Mouse (Mus musculus): ENCODE measurements around the gene Cradd. TPM values are rescaled to one million over a fixed set of nuclear protein-coding genes. Genes with fewer than 3 reads are reported as not detected.

Cradd gene
- total RNA-seq, 2 experiments from 2014 or later: 4.1 to 5.7 TPM

GRCm38 (mm10) chr10:95221914-95222313 is 102.0 kb downstream of the Cradd start:
- no peak for DNase-seq (ENCODE audit: low spot score in 2 of 2)
- intact Hi-C loops (cut with DNase I): loop anchor here (10.0 kb wide), 1 partner anchor 107 kb away; no protein-coding TSS in a partner anchor

GRCm38 (mm10) chr10:95220536-95220935 is 103.4 kb downstream of the Cradd start:
- no peak for DNase-seq (ENCODE audit: low spot score in 2 of 2)
- intact Hi-C loops (cut with DNase I): loop anchor here (10.0 kb wide), 1 partner anchor 106 kb away; no protein-coding TSS in a partner anchor

- DNase-seq (ENCODE audit: low spot score in 2 of 2): no peak
- intact Hi-C loops (cut with DNase I): no loop called here
Observed at GRCm38 (mm10) chr10:95218683-95219060, 105.3 kb downstream of the Cradd start.

- DNase-seq (ENCODE audit: low spot score in 2 of 2): no peak
- intact Hi-C loops (cut with DNase I): no loop called here
Observed at GRCm38 (mm10) chr10:95217956-95218682, 105.8 kb downstream of the Cradd start.

GRCm38 (mm10) chr10:95215324-95215723 is 108.6 kb downstream of the Cradd start:
- intact Hi-C loops (cut with DNase I): no loop called here
- DNase-seq (ENCODE audit: low spot score in 2 of 2): no peak

GRCm38 (mm10) chr10:95213820-95214219 is 110.1 kb downstream of the Cradd start:
- no peak for DNase-seq (ENCODE audit: low spot score in 2 of 2)

GRCm38 (mm10) chr10:95213311-95213710 is 110.6 kb downstream of the Cradd start:
- intact Hi-C loops (cut with DNase I): no loop called here
- no peak for DNase-seq (ENCODE audit: low spot score in 2 of 2)

More at GRCm38 (mm10) chr10:95213820-95214219, 110.1 kb downstream of the Cradd start:
- intact Hi-C loops (cut with DNase I): no loop called here

- intact Hi-C loops (cut with DNase I): no loop called here
- DNase-seq (ENCODE audit: low spot score in 2 of 2): no peak
Observed at GRCm38 (mm10) chr10:95211660-95212059, 112.3 kb downstream of the Cradd start.

- DNase-seq (ENCODE audit: low spot score in 2 of 2): no peak
Observed at GRCm38 (mm10) chr10:95210664-95211372, 113.1 kb downstream of the Cradd start.

GRCm38 (mm10) chr10:95210167-95210566 is 113.8 kb downstream of the Cradd start:
- DNase-seq (ENCODE audit: low spot score in 2 of 2): peak in 1 of 2 experiments; percentile 34
- intact Hi-C loops (cut with DNase I): no loop called here

More at GRCm38 (mm10) chr10:95210664-95211372, 113.1 kb downstream of the Cradd start:
- intact Hi-C loops (cut with DNase I): no loop called here

- no peak for DNase-seq (ENCODE audit: low spot score in 2 of 2)
- intact Hi-C loops (cut with DNase I): no loop called here
Observed at GRCm38 (mm10) chr10:95207423-95207822, 116.5 kb downstream of the Cradd start.

GRCm38 (mm10) chr10:95201514-95201913 is 122.4 kb downstream of the Cradd start:
- DNase-seq (ENCODE audit: low spot score in 2 of 2): no peak
- intact Hi-C loops (cut with DNase I): no loop called here

- intact Hi-C loops (cut with DNase I): no loop called here
- no peak for DNase-seq (ENCODE audit: low spot score in 2 of 2)
Observed at GRCm38 (mm10) chr10:95200323-95200722, 123.6 kb downstream of the Cradd start.

- intact Hi-C loops (cut with DNase I): no loop called here
- no peak for DNase-seq (ENCODE audit: low spot score in 2 of 2)
Observed at GRCm38 (mm10) chr10:95199541-95200269, 124.2 kb downstream of the Cradd start.

GRCm38 (mm10) chr10:95197377-95197776 is 126.6 kb downstream of the Cradd start:
- intact Hi-C loops (cut with DNase I): no loop called here
- DNase-seq (ENCODE audit: low spot score in 2 of 2): no peak

- DNase-seq (ENCODE audit: low spot score in 2 of 2): no peak
- intact Hi-C loops (cut with DNase I): no loop called here
Observed at GRCm38 (mm10) chr10:95195719-95196118, 128.2 kb downstream of the Cradd start.

GRCm38 (mm10) chr10:95194776-95195175 is 129.2 kb downstream of the Cradd start:
- intact Hi-C loops (cut with DNase I): no loop called here

GRCm38 (mm10) chr10:95193875-95194281 is 130.1 kb downstream of the Cradd start:
- intact Hi-C loops (cut with DNase I): no loop called here
- no peak for DNase-seq (ENCODE audit: low spot score in 2 of 2)

More at GRCm38 (mm10) chr10:95194776-95195175, 129.2 kb downstream of the Cradd start:
- no peak for DNase-seq (ENCODE audit: low spot score in 2 of 2)

- no peak for DNase-seq (ENCODE audit: low spot score in 2 of 2)
- intact Hi-C loops (cut with DNase I): no loop called here
Observed at GRCm38 (mm10) chr10:95191881-95192280, 132.1 kb downstream of the Cradd start.

GRCm38 (mm10) chr10:95191151-95191655 is 132.7 kb downstream of the Cradd start:
- DNase-seq (ENCODE audit: low spot score in 2 of 2): no peak
- intact Hi-C loops (cut with DNase I): no loop called here
